Mouse (Mus musculus) cerebellum, adult 2 months (tissue): Measurements from ENCODE around the gene Fam104a.

Experiments
- CTCF ChIP-seq: fragments of 200-500 bp; IDR thresholded peaks from 2 replicates; pipeline ENCODE4 v1.5.1; 2011; ENCODE audit warnings: low read depth, mild to moderate bottlenecking, control low read depth, low read length, moderate library complexity, borderline replicate concordance; ENCODE audit not compliant: insufficient read depth
- POLR2A ChIP-seq: fragments of 200-500 bp; IDR thresholded peaks from 2 replicates; pipeline ENCODE4 v1.6.1; 2011; ENCODE audit warnings: low read length, control low read depth, borderline replicate concordance; ENCODE audit not compliant: insufficient read depth

- no peak for TF ChIP-seq POLR2A
- TF ChIP-seq CTCF: peak; percentile 26; the same call in 1 of the 2 replicates
Observed at GRCm38 (mm10) chr11:113627785-113628184, 56.2 kb downstream of the Fam104a start.
